Mouse (Mus musculus): ENCODE data around the gene Nfkbil1.

The Nfkbil1 gene

GRCm38 (mm10) chr17:35235614-35236389, at the start of gene Nfkbil1:
Gene Nfkbil1 (minus strand): TSS chr17:35235792.
- peak; percentile 93 to 95 for DNase-seq

- no peak for DNase-seq
These were observed 44.7 kb upstream of the Nfkbil1 start for GRCm38 (mm10) chr17:35280276-35280675.

GRCm38 (mm10) chr17:35278957-35279688, 43.5 kb upstream of the Nfkbil1 start:
- DNase-seq, result no peak

GRCm38 (mm10) chr17:35278049-35278448, 42.5 kb upstream of the Nfkbil1 start:
- no peak for DNase-seq

GRCm38 (mm10) chr17:35276304-35276864, 40.8 kb upstream of the Nfkbil1 start:
- no peak for DNase-seq

- peak; percentile 85 to 90 for DNase-seq
These were observed 39.2 kb upstream of the Nfkbil1 start for GRCm38 (mm10) chr17:35274770-35275169.

- no peak for DNase-seq
These were observed 36.7 kb upstream of the Nfkbil1 start for GRCm38 (mm10) chr17:35272249-35272648.

GRCm38 (mm10) chr17:35269653-35270347, 34.2 kb upstream of the Nfkbil1 start:
- DNase-seq, result no peak

GRCm38 (mm10) chr17:35267399-35268086, 32.0 kb upstream of the Nfkbil1 start:
- no peak for DNase-seq

GRCm38 (mm10) chr17:35263523-35263883, 27.9 kb upstream of the Nfkbil1 start:
- peak in 1 of 2 experiments; percentile 56 for DNase-seq

- DNase-seq, result peak; percentile 99
These were observed 27.3 kb upstream of the Nfkbil1 start, which contains the start of gene H2-D1 for GRCm38 (mm10) chr17:35262664-35263522. Gene H2-D1 (plus strand): TSS chr17:35262730.

GRCm38 (mm10) chr17:35261651-35262050, 26.1 kb upstream of the Nfkbil1 start:
- no peak for DNase-seq

- no peak for DNase-seq
These were observed 24.0 kb upstream of the Nfkbil1 start for GRCm38 (mm10) chr17:35259621-35260020.

- peak; percentile 89 for DNase-seq
These were observed 23.2 kb upstream of the Nfkbil1 start for GRCm38 (mm10) chr17:35258492-35259478.

- DNase-seq, result peak; percentile 96
These were observed 22.4 kb upstream of the Nfkbil1 start for GRCm38 (mm10) chr17:35257824-35258491.

GRCm38 (mm10) chr17:35257378-35257777, 21.8 kb upstream of the Nfkbil1 start:
- DNase-seq, result no peak

GRCm38 (mm10) chr17:35255704-35256103, 20.1 kb upstream of the Nfkbil1 start:
- DNase-seq, result no peak

- no peak for DNase-seq
These were observed 19.7 kb upstream of the Nfkbil1 start for GRCm38 (mm10) chr17:35255301-35255700.

Data from lung, adult 18-20 months (tissue).